Comparison of ENCODE assay signal across 16 mouse cellular contexts in the genomic region with DNA sequence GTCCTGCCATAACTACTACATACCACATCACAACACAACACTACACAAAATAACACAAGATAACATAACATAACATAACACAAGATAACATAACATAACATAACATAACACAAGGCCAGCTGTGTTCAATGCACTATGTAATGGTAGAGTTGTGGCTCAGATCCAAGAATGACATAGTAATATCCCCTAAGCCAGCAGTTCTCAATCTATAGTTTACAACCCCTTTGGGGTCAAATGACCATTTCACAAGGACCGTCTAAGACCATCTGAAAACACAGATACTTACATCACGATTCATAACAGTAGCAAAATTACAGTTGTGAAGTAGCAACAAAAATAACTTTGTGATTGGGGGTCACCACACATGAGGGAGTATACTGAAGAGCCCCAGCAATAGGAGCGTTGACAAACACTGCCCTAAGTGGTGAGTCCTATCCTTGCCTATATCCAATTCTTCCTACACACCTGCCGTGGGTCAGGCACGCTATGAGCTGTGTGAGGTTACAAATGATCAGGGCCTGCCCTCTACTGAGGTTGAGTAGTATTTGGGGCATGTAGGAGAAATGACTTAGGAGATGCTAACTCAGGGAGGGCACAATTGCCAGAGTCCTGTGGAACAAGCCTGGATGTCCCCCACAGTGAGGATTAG.
DNase-seq lines count a peak whose midpoint lies in the region; ATAC-seq and TF ChIP-seq lines count a peak whose summit lies in the region.
"Had no signal": no experiment of that assay in that cellular context is flagged by ENCODE, and none has a peak within 500 bp of the region (broad histone marks: within the 10 kb centered on the region; RNA-seq: fewer than 3 reads in every experiment).

No protein-coding gene starts in this region.

- no peak overlapping the region for H3K9ac ChIP-seq in heart, postnatal 0 days (replicated peaks; ENCODE audit: low read depth, low read length)
- no peak overlapping the region for H3K9ac ChIP-seq in limb, embryonic 14.5 days (ENCODE audit: low read depth, low read length, severe bottlenecking)
- H3K9ac ChIP-seq: embryonic facial prominence, embryonic 15.5 days; forebrain, embryonic 13.5 days; hindbrain, embryonic 15.5 days; liver, embryonic 12.5 days had no signal

- no peak overlapping the region for H3K4me2 ChIP-seq in heart, postnatal 0 days (ENCODE audit: low read depth, low read length)
- H3K4me2 ChIP-seq in limb, embryonic 14.5 days (replicated peaks; ENCODE audit: low read depth, low read length, severe bottlenecking) = no peak overlapping the region
- H3K4me2 ChIP-seq: embryonic facial prominence, embryonic 15.5 days; forebrain, embryonic 13.5 days; heart, embryonic 11.5 days; hindbrain, embryonic 15.5 days; liver, embryonic 12.5 days had no signal

- H3K27me3 ChIP-seq in heart, postnatal 0 days (ENCODE audit: control insufficient read depth, insufficient read depth, low read length) = no peaks in the 10 kb centered on the region
- H3K27me3 ChIP-seq in Patski = no peaks in the 10 kb centered on the region
- no peaks in the 10 kb centered on the region for H3K27me3 ChIP-seq in limb, embryonic 14.5 days (ENCODE audit: control insufficient read depth, insufficient read depth, low read length)
- H3K27me3 ChIP-seq: embryonic facial prominence, embryonic 15.5 days; forebrain, embryonic 13.5 days; hindbrain, embryonic 15.5 days; liver, embryonic 12.5 days had no signal

- TF ChIP-seq EP300 in heart, postnatal 0 days (IDR thresholded peaks at IDR 0.05; ENCODE audit: low read depth) = no peak

- no peaks in the 10 kb centered on the region for H3K36me3 ChIP-seq in heart, postnatal 0 days (replicated peaks; ENCODE audit: control insufficient read depth, insufficient read depth, low read length)
- no peaks in the 10 kb centered on the region for H3K36me3 ChIP-seq in limb, embryonic 14.5 days (ENCODE audit: control insufficient read depth, insufficient read depth, low read length)
- H3K36me3 ChIP-seq: embryonic facial prominence, embryonic 15.5 days; hindbrain, embryonic 15.5 days; liver, embryonic 12.5 days had no signal

- no peak for DNase-seq in heart, postnatal 0 days (ENCODE audit: low spot score)
- DNase-seq in heart, postnatal 36 days = no peak
- DNase-seq in left cerebral cortex, postnatal 4 days = peak; percentile 8
- no peak for DNase-seq in left cerebral cortex, adult 2 months (ENCODE audit: extremely low spot score in 1 of 2, low spot score in 2 of 2)
- no peak for DNase-seq in Patski (ENCODE audit: low read depth, low spot score)
- peak; percentile 75 for DNase-seq in limb, embryonic 14.5 days (ENCODE audit: low spot score)
- DNase-seq in layer of hippocampus, adult 8-10 months (ENCODE audit: low spot score in 2 of 2) = no peak
- DNase-seq: cerebellum, adult 11 months; thymus, adult 18-20 months had no signal

- no peaks in the 10 kb centered on the region for H3K4me1 ChIP-seq in heart, postnatal 0 days (ENCODE audit: control insufficient read depth, insufficient read depth)
- H3K4me1 ChIP-seq in limb, embryonic 14.5 days (ENCODE audit: control insufficient read depth, insufficient read depth, low read length) = peaks cover 14% of the 10 kb centered on the region
- H3K4me1 ChIP-seq: hindbrain, embryonic 15.5 days; liver, embryonic 12.5 days had no signal

- POLR2A ChIA-PET in Patski (lab: Charles Lee) = interaction anchor here (0.8 to 0.9 kb wide), 2 partner anchors 36 to 39 kb away, joined by 3 read pairs; no protein-coding TSS in a partner anchor

- intact Hi-C loops in heart, postnatal 36 days (cut with DNase I) = no loop called here
- intact Hi-C loops in left cerebral cortex, postnatal 4 days (cut with DNase I) = no loop called here
- intact Hi-C loops in left cerebral cortex, adult 2 months (cut with DNase I) = no loop called here

- H3K9me3 ChIP-seq in heart, postnatal 0 days (replicated peaks; ENCODE audit: control insufficient read depth, low read length) = no peaks in the 10 kb centered on the region
- H3K9me3 ChIP-seq in limb, embryonic 14.5 days (ENCODE audit: control insufficient read depth, low read length) = no peaks in the 10 kb centered on the region
- H3K9me3 ChIP-seq: embryonic facial prominence, embryonic 15.5 days; forebrain, embryonic 13.5 days; hindbrain, embryonic 15.5 days; liver, embryonic 12.5 days had no signal

- in situ Hi-C loops in Patski (cut with MboI; ENCODE audit: low pct_unique_long_range_greater_than_20kb) = no loop called here

- H3K4me3 ChIP-seq in heart, postnatal 0 days (ENCODE audit: low read depth, low read length) = no peak overlapping the region
- H3K4me3 ChIP-seq in left cerebral cortex, adult 2 months = no peak overlapping the region
- H3K4me3 ChIP-seq in limb, embryonic 14.5 days (replicated peaks; ENCODE audit: low read length) = no peak overlapping the region
- H3K4me3 ChIP-seq: embryonic facial prominence, embryonic 15.5 days; forebrain, embryonic 13.5 days; hindbrain, embryonic 15.5 days; layer of hippocampus, adult 2 months; liver, embryonic 12.5 days; myocyte had no signal

- WGBS in heart, postnatal 0 days = 68% methylated on average over 5 of the region's 5 CpGs
- 72% methylated on average over 5 of the region's 5 CpGs for WGBS in limb, embryonic 14.5 days

- CTCF ChIA-PET in Patski (lab: Charles Lee) = interaction anchor here (0.6 to 2.6 kb wide), 13 partner anchors 8 to 197 kb away, joined by 3 to 17 read pairs (median 4); a partner anchor contains a TSS

- no peak for TF ChIP-seq CTCF in heart, postnatal 0 days (IDR thresholded peaks at IDR 0.05; ENCODE audit: low read depth)
- TF ChIP-seq CTCF in left cerebral cortex, adult 2 months (IDR thresholded peaks at IDR 0.05) = no peak
- TF ChIP-seq CTCF in Patski (IDR thresholded peaks at IDR 0.05) = peak; percentile 41

- H3K27ac ChIP-seq in heart, postnatal 0 days (ENCODE audit: low read depth) = 0 out of 2 replicates have a peak overlapping the region, but pooled peaks have one; percentile 0
- H3K27ac ChIP-seq in left cerebral cortex, adult 2 months = no peak overlapping the region
- H3K27ac ChIP-seq in limb, embryonic 14.5 days (replicated peaks; ENCODE audit: low read depth, low read length) = no peak overlapping the region
- H3K27ac ChIP-seq: embryonic facial prominence, embryonic 15.5 days; forebrain, embryonic 13.5 days; hindbrain, embryonic 15.5 days; layer of hippocampus, adult 2 months; liver, embryonic 12.5 days had no signal

- TF ChIP-seq POLR2A in limb, embryonic 14.5 days (IDR thresholded peaks at IDR 0.05; ENCODE audit: borderline replicate concordance, extremely low read depth, insufficient read depth, insufficient read length) = no peak

- ATAC-seq in heart, postnatal 0 days (ENCODE audit: insufficient read depth, low read depth) = no peak
- ATAC-seq in Patski = peak; percentile 20
- ATAC-seq in limb, embryonic 14.5 days (ENCODE audit: low FRiP score, low read depth) = peak; percentile 70
- ATAC-seq: forebrain, embryonic 13.5 days; liver, embryonic 12.5 days had no signal

Comparison
In these comparisons a context has a peak if more than half of its experiments do, and no peak if none do; other contexts are left out.
1. DNase-seq: peak in left cerebral cortex, postnatal 4 days (single experiment) and limb, embryonic 14.5 days (single experiment); none in heart, postnatal 0 days (single experiment), heart, postnatal 36 days (0 of 2), left cerebral cortex, adult 2 months (0 of 2), Patski (single experiment) and layer of hippocampus, adult 8-10 months (0 of 2).